Mouse (Mus musculus) lung, embryonic 15.5 days (tissue): Measurements from ENCODE around the gene Cipc. TPM values are rescaled to one million over a fixed set of nuclear protein-coding genes. Genes with fewer than 3 reads are reported as not detected.

Experiments used
- ATAC-seq: fragments of 200-750 bp; cut with Nextera tagmentation; 2 replicates; pipeline ENCODE4 v1.8.0; 2017; ENCODE audit warnings: moderate number of reproducible peaks, borderline replicate concordance; ENCODE audit not compliant: low FRiP score, low TSS enrichment; ENCODE audit errors: extremely low read depth
- H3K27ac ChIP-seq: fragments of 300-500 bp; sonication (generic); 2 replicates; pipeline ENCODE4 v1.5.1; 2015; ENCODE audit warnings: moderate library complexity, mild to moderate bottlenecking, inconsistent platforms
- H3K27me3 ChIP-seq: fragments of 300-500 bp; sonication (generic); 2 replicates; pipeline ENCODE4 v1.6.1; 2015; ENCODE audit warnings: inconsistent platforms
- H3K36me3 ChIP-seq: fragments of 300-500 bp; sonication (generic); 2 replicates; pipeline ENCODE4 v1.6.1; 2015; ENCODE audit warnings: inconsistent platforms
- H3K4me1 ChIP-seq: fragments of 300-500 bp; sonication (generic); 2 replicates; pipeline ENCODE4 v1.6.1; 2015; ENCODE audit warnings: inconsistent platforms
- H3K4me2 ChIP-seq: fragments of 300-500 bp; sonication (generic); 2 replicates; pipeline ENCODE4 v1.6.1; 2015; ENCODE audit warnings: inconsistent platforms, mild to moderate bottlenecking, moderate library complexity
- H3K4me3 ChIP-seq: fragments of 300-500 bp; sonication (generic); 2 replicates; pipeline ENCODE4 v1.5.1; 2015; ENCODE audit warnings: mild to moderate bottlenecking, inconsistent platforms
- H3K9ac ChIP-seq: fragments of 300-500 bp; sonication (generic); 2 replicates; pipeline ENCODE4 v1.6.1; 2015; ENCODE audit warnings: inconsistent platforms
- H3K9me3 ChIP-seq: fragments of 300-500 bp; sonication (generic); 2 replicates; pipeline ENCODE4 v1.6.1; 2016; ENCODE audit warnings: inconsistent platforms
- WGBS: fragments of 180-500 bp; shearing (Covaris S2); methylation state at CpG from one replicate; pipeline ENCODE4 v1.1.7; 2015; 5-methylcytosine and 5-hydroxymethylcytosine counted together
- polyA plus RNA-seq: library from polyadenylated mRNA; unstranded; fragments of >200 nt; fragmentation: Nextera tagmentation; extraction: Ambion mirVana; gene quantifications from 2 replicates; pipeline ENCODE4 v1.2.1, GENCODE M21; 2015

The Cipc gene
- polyA plus RNA-seq, 1 experiment from 2014 or later: 19.2 TPM

DNA sequence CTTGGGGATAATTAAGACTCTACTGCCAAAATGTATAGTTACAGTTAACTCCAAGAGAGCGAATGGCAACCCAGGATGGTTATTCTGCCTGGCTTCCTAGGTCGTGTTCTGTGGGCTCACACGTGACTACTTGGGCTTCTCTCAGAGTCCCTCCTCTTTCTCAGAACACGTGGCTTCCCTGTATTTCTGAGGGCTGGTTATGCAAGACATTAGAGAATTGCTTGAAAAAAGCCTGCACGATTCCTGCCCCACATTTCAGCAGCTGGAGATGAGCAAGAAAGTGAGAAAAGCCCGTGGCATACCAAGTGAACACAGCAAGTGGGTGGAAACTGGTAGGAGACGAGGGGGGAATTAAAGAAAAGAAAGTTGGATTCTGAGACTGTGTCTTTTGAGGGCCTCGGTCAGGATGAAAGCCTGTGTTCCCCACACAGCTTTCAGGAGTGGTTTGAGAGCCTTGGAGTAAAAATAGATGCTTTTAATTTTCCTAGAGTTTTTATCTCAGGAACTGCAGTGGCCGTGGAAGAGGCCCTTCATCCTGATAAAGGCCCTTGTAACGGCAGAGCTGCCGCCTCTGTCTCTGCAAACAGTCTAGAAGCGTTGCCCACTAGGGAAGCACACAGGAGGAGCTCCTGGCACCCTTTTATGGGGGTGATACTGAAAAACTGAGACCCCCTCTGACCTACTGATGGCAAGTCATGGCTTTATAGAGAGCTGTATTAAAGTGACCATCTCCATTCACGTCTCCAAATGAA is 21.8 kb downstream of the Cipc start:
- H3K27ac ChIP-seq: no peak overlapping the region
- no peak overlapping the region for H3K4me3 ChIP-seq
- no peak overlapping the region for H3K4me2 ChIP-seq
- H3K9me3 ChIP-seq: no peaks in the 10 kb centered on the region
- no peaks in the 10 kb centered on the region for H3K27me3 ChIP-seq
- no peak for ATAC-seq
- 44% methylated on average over 13 of the region's 13 CpGs for WGBS
- 0 out of 2 replicates have a peak, but pooled peaks cover 10% of the 10 kb centered on the region for H3K36me3 ChIP-seq
- no peak overlapping the region for H3K9ac ChIP-seq
- H3K4me1 ChIP-seq: peaks cover 17% of the 10 kb centered on the region

DNA sequence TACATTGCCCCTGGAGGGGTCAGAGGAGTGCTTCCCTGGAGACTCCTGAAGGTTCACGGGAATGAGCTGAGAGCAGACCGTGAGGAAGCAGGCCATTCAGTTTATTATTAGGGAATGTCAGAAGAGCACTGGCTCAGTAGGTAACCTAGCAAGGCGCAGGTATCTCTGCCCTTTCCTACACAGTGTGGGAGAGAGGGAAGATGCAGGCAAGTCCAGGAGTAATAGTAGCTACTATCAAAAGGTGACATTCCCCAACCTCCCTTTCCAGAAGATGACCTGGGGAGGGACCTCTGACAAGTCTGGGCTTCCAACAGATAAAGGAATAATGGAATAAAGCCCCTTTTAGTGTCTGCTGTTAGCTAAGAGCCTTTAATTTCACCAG is 22.4 kb downstream of the Cipc start:
- H3K27ac ChIP-seq: no peak overlapping the region
- no peak for ATAC-seq

DNA sequence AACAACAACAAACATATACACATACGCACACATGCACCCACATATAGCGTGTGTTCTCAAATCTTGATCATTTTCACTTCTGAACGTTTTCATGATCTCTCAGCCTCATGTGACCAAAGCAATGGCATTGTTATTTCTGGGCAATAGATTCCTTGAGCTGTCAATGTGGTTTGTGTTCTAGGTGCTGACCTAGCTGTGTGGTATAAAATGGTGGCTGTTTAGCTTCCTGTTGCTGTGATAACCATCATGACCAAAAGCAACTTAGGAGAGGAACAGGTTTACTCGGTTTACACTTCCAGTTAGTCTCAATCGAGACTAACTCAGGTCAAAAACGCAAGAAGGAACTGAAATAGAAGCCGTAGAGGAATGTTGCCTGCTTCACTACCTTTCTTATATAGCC is 24.2 kb downstream of the Cipc start:
- Histone ChIP-seq H3K4me1 (peaks cover 29% of the 10 kb centered on the region), H3K36me3 (no peaks in the 10 kb centered on the region), H3K27ac (no peak overlapping the region), H3K4me2 (no peak overlapping the region), H3K9me3 (no peaks in the 10 kb centered on the region), H3K27me3 (no peaks in the 10 kb centered on the region), H3K9ac (no peak overlapping the region), H3K4me3 (no peak overlapping the region)
- 92% methylated on average over 7 of the region's 7 CpGs for WGBS
- no peak for ATAC-seq

More for the DNA sequence above, 22.4 kb downstream of the Cipc start:
- no peaks in the 10 kb centered on the region for H3K27me3 ChIP-seq
- H3K4me1 ChIP-seq: peaks cover 22% of the 10 kb centered on the region
- H3K9ac ChIP-seq: no peak overlapping the region
- H3K4me3 ChIP-seq: no peak overlapping the region
- 0 out of 2 replicates have a peak, but pooled peaks cover 8% of the 10 kb centered on the region for H3K36me3 ChIP-seq
- H3K4me2 ChIP-seq: no peak overlapping the region
- WGBS: 62% methylated on average over 3 of the region's 3 CpGs
- no peaks in the 10 kb centered on the region for H3K9me3 ChIP-seq

DNA sequence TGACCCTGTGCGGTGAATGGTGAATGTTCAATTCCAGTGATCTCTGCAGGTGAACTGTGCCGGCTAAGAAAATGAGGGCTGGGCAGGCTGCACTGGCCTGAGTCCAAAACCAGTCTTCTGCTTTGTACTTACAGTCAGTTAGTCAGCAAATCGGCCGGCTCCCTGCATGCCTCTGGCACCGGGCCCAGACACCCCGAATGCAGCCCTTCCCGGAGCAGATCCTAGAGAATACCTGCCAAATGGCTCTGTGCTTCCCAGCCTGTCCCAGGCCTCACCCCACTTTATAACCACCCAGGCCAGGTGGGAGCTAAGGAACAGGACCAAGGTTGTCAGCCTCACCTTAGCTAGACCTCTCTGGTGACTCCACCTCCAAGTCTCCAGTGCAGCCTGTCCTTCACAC is 26.4 kb downstream of the Cipc start:
- Histone ChIP-seq H3K4me1 (peaks cover 36% of the 10 kb centered on the region), H3K36me3 (no peaks in the 10 kb centered on the region), H3K9ac (no peak overlapping the region), H3K4me2 (no peak overlapping the region), H3K4me3 (no peak overlapping the region), H3K9me3 (no peaks in the 10 kb centered on the region), H3K27ac (peak overlapping the region; percentile 76), H3K27me3 (peaks cover 2% of the 10 kb centered on the region)
- peak; percentile 73 for ATAC-seq
- WGBS: 6% methylated on average over 7 of the region's 7 CpGs

DNA sequence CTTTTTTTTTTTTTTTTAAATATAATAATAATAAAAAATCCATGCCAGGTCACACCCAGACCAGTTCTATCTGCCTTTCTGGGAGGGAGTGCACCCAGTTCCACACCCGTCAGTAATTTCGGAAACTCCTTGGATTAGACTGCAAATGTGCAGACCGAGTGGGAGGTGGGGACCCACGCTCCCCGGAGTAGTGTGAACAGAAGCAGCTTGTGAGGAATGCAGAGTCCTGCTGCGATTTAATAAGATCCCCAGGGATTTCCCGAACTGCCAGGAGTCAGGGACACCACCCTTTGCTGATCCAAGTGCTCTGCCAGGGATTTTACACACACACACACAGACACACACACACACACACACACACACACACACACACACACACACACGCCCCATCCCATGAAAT is 26.9 kb downstream of the Cipc start:
- Histone ChIP-seq H3K4me3 (no peak overlapping the region), H3K36me3 (no peaks in the 10 kb centered on the region), H3K27ac (peak overlapping the region; percentile 76), H3K4me1 (peaks cover 38% of the 10 kb centered on the region), H3K9me3 (no peaks in the 10 kb centered on the region), H3K27me3 (peaks cover 7% of the 10 kb centered on the region), H3K4me2 (no peak overlapping the region), H3K9ac (no peak overlapping the region)
- WGBS: 29% methylated on average over 8 of the region's 8 CpGs
- ATAC-seq: no peak

DNA sequence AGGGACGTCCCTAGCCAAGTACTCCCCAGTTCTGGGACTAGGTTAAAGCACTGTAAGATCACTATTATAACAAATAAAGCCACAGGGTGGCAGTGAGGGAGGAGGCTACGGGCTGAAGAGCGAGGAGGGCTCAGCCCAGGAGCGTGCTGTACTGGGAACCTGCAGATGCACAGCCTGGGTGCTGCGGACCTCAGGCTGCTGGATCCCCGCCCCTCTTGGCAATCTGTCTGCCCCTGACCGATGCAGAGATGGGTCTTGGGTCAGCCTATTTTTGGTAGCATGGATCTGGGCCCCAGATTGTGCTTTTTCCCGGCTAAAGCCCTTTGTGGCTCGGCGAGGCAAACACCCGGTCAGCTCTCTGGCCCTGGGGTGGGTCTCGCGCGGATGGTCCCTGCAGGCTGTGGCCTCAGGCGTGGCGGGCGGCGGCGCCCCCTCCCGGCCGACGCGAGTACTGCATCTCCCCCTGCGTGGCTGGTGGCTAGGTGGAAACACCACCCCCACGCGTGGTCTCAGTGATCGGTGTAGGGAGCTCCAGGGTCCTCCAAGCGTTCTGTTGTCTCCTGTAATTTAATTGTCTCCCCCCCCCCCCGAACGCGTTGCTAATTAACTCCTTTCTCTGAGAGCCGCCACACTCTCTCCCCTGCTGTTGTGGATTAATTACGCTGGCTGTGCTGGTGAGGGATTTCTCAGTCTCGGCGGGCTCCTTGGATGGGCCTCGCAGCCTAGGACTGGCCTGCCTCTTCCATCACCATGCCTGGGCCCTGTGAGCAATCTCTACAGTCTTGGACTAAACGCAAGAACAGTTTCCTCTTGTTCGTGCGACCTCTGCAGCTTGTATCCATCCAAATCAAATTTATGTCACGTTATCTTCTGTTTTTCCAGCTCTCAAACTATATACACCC is 27.8 kb downstream of the Cipc start:
- H3K36me3 ChIP-seq: no peaks in the 10 kb centered on the region
- peak overlapping the region; percentile 29 for H3K4me3 ChIP-seq
- peaks cover 11% of the 10 kb centered on the region for H3K27me3 ChIP-seq
- H3K4me2 ChIP-seq: peak overlapping the region; percentile 69
- H3K9ac ChIP-seq: peak overlapping the region; percentile 29
- 8% methylated on average over 39 of the region's 40 CpGs for WGBS
- no peaks in the 10 kb centered on the region for H3K9me3 ChIP-seq
- peaks cover 38% of the 10 kb centered on the region for H3K4me1 ChIP-seq
- H3K27ac ChIP-seq: peak overlapping the region; percentile 76
- peak; percentile 35; the same call in 1 of the 2 replicates for ATAC-seq

DNA sequence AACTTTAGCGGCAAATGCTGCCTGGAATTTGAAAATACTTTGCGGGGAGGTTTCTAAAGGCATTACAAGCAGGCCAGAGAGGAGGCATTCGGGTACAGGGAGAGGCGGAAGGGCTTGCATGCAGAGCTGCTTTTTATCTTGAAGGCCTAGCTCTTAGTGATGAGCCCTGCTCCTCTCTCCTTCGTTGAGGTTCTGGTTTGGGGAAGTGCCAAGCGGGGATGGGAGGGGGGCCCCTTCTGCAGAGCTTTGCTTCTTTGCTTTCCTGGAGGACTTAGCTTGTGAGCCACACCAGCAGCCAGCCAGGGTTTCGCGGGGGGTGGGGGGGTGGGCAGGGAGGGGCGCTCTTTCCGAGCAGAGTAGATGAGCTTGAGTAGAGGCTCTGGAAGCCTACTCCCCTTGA is 28.9 kb downstream of the Cipc start:
- Histone ChIP-seq H3K4me3 (no peak overlapping the region), H3K4me2 (no peak overlapping the region), H3K36me3 (no peaks in the 10 kb centered on the region), H3K9ac (no peak overlapping the region), H3K9me3 (no peaks in the 10 kb centered on the region), H3K27me3 (peaks cover 16% of the 10 kb centered on the region), H3K4me1 (peaks cover 38% of the 10 kb centered on the region), H3K27ac (no peak overlapping the region)
- ATAC-seq: no peak
- 57% methylated on average over 10 of the region's 10 CpGs for WGBS

DNA sequence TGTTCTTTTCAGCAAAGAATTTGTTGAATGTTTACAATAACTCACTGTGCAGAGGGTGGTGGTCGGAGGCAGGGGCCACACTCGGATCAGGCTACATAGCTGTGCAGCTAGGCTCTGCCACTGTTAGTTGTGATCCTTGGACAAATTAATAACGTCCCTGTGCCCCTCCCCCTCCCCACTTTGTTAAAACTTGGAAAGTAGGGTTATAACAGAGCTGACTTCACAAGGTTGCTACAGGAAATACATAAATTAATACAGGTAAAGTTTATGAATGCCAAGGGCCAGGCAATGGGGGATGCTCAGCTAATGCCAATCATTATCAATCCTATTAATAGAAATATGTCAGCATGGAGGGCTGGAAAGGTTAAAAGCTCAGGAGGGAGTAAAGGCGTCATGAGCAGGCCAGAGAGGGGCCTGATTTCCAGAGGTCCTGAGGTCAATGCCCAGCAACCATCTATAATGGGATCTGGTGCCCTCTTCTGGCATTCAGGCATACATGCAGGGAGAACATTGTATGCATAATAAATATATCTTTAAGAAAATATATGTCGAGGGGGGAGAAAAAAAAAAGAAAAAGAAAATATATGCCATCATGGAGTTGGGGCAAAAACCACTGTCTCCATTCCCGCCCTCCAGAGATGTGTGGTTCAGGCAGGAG is 29.8 kb downstream of the Cipc start:
- Histone ChIP-seq H3K36me3 (no peaks in the 10 kb centered on the region), H3K4me2 (no peak overlapping the region), H3K9ac (no peak overlapping the region), H3K9me3 (no peaks in the 10 kb centered on the region), H3K27ac (no peak overlapping the region), H3K4me1 (peaks cover 38% of the 10 kb centered on the region), H3K27me3 (peaks cover 24% of the 10 kb centered on the region), H3K4me3 (no peak overlapping the region)
- ATAC-seq: no peak
- WGBS: 44% methylated on average over 6 of the region's 6 CpGs

DNA sequence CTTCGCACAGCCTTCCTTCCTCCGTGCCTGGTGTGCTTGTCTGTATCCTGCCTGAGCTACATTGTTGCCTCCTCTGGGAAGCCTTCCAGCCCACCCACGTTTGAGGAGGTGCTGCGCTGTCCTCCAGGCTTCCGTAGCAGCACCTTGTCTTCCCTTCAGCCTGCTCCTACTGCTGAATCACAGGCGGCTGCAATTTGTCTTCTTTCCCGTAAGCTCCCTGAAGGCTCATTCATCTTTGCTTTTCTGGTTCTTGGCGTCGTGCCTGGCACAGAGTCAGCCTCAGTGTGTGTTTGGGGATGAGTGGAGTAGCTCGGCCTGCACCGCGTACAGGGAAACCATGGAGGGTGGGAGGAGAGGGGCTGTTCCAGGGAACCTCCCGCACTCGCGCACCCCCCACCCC is 31.0 kb downstream of the Cipc start:
- Histone ChIP-seq H3K9me3 (no peaks in the 10 kb centered on the region), H3K27ac (no peak overlapping the region), H3K27me3 (peaks cover 34% of the 10 kb centered on the region), H3K9ac (no peak overlapping the region), H3K4me1 (peaks cover 36% of the 10 kb centered on the region), H3K4me2 (no peak overlapping the region; the same call in 1 of the 2 replicates), H3K36me3 (no peaks in the 10 kb centered on the region), H3K4me3 (no peak overlapping the region)
- 8% methylated on average over 15 of the region's 15 CpGs for WGBS
- no peak for ATAC-seq

DNA sequence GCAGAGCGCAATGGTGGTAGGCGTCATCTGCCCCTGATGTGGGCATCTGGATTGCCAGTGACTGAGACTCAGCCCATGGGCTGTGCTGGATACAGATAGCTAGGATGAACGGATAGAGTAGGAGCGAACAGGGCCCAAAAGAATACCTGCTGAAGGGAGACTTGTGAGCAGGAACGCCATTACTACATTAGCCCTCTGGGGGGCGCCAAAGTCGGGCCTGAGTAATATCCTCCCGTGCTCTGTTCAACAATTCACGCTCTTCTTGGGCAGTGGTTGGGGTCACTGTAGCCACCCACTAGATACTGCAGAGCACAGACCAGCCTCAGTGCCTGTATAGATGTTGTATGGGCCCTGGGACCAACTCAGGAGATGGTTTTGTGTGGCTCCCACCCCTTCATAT is 34.3 kb downstream of the Cipc start:
- ATAC-seq: no peak
- peaks cover 10% of the 10 kb centered on the region for H3K4me1 ChIP-seq
- H3K36me3 ChIP-seq: no peaks in the 10 kb centered on the region
- WGBS: 26% methylated on average over 9 of the region's 9 CpGs
- no peak overlapping the region for H3K9ac ChIP-seq
- H3K27ac ChIP-seq: no peak overlapping the region
- H3K27me3 ChIP-seq: peaks cover 58% of the 10 kb centered on the region
- no peak overlapping the region for H3K4me2 ChIP-seq
- H3K4me3 ChIP-seq: no peak overlapping the region
- H3K9me3 ChIP-seq: no peaks in the 10 kb centered on the region

DNA sequence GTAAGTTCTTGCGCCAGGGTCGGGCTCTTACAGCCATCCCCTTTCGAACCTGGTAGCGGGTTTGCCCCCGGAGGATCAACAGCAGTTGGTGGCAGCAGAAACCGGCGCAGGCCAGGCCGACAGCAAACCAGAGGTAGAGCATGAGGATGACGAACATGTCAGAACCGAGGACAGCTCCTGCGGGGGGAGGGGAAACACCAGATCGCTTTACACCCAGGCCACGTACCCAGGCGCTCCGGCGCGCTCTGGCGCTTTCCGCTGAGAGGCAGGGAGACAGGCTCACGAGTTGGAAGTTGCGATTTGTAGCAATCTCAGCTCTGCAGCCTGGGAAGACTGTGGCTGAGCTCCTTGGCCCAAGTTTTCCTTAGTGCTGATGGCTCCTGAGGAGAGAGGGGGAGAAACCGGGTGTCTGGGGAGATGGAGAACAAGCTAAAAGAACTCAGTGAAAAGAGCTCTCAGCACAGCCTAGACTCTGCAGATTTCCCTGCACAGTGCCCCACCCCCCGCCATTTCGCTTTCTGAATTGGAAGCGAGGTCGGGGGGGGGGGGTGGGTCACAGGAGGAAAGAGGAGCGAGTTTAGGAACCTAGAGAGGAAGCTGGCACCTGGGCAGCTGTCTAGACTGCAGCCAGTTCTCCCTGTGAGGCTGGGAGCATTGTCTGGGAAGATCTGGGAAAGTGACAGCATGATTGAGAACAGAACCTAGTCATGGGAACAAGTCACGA is 36.8 kb downstream of the Cipc start:
- no peaks in the 10 kb centered on the region for H3K9me3 ChIP-seq
- H3K27ac ChIP-seq: no peak overlapping the region
- H3K4me1 ChIP-seq: no peaks in the 10 kb centered on the region
- no peak overlapping the region for H3K4me2 ChIP-seq
- H3K27me3 ChIP-seq: peaks cover 72% of the 10 kb centered on the region
- no peak overlapping the region for H3K9ac ChIP-seq
- WGBS: 1% methylated on average over 28 of the region's 28 CpGs
- H3K36me3 ChIP-seq: no peaks in the 10 kb centered on the region
- H3K4me3 ChIP-seq: no peak overlapping the region
- ATAC-seq: peak; percentile 29; the same call in 1 of the 2 replicates
